ENCODE assay signal across 8 mouse cellular contexts in the genomic region with DNA sequence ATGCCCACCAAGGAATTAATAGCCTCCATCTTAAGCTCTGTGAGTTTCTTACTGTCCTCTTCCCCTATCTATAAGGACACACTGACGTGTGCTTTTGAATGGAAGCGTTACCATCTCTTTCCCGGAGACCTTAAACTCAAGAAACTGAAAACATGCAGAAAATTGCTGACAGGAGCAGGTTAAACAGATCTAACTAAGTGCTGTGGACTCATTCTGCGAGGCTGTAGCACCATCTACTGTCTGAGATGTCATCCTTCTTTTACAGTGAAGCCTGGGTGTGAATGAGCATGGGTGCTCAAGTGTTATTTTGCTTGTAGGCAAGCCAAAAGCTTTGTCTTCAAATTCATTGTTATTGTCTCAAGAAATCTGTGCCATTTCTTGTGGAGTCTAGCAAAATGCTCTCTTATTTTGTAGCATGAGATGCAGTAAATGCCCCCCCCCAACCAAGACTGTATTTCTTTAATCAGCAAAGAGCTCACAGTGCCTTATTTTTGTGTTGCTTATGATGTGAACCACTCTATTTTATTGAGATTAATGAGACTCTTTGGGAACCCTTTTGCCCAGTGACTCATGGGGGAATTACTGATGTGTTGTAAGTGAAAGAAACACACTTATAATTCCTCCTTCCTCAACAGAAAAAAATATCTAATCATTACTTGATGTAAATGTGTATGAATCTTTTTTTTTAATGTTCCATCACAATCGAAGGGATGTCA.
DNase-seq lines count a peak whose midpoint lies in the region; ATAC-seq and TF ChIP-seq lines count a peak whose summit lies in the region.

No protein-coding gene starts in this region.

- no peaks in the 10 kb centered on the region for H3K27me3 ChIP-seq in forebrain, postnatal 0 days (ENCODE audit: insufficient read depth, low read length)
- no peaks in the 10 kb centered on the region for H3K27me3 ChIP-seq in kidney, embryonic 15.5 days
- H3K27me3 ChIP-seq in limb, embryonic 11.5 days (ENCODE audit: control insufficient read depth, insufficient read depth, low read length): no peaks in the 10 kb centered on the region

- TF ChIP-seq CTCF in gastrocnemius, adult 2 months (IDR thresholded peaks at IDR 0.05): peak; percentile 53
- peak; percentile 95 for TF ChIP-seq CTCF in forebrain, postnatal 0 days (IDR thresholded peaks at IDR 0.05; ENCODE audit: low read depth)

- intact Hi-C loops in gastrocnemius, adult 2 months (cut with DNase I): no loop called here

- H3K4me3 ChIP-seq in gastrocnemius, adult 2 months: no peak overlapping the region
- H3K4me3 ChIP-seq in forebrain, postnatal 0 days (ENCODE audit: low read depth, low read length): no peak overlapping the region
- no peak overlapping the region for H3K4me3 ChIP-seq in kidney, embryonic 15.5 days (replicated peaks)
- no peak overlapping the region for H3K4me3 ChIP-seq in limb, embryonic 11.5 days (ENCODE audit: low read depth, low read length)

- no peaks in the 10 kb centered on the region for H3K9me3 ChIP-seq in forebrain, postnatal 0 days (ENCODE audit: low read length)
- no peaks in the 10 kb centered on the region for H3K9me3 ChIP-seq in kidney, embryonic 15.5 days (replicated peaks)
- no peaks in the 10 kb centered on the region for H3K9me3 ChIP-seq in limb, embryonic 11.5 days (ENCODE audit: control insufficient read depth, low read length)

- ATAC-seq in forebrain, postnatal 0 days: peak; percentile 98
- peak; percentile 79; the same call in 1 of the 2 replicates for ATAC-seq in kidney, embryonic 15.5 days (replicated peaks; ENCODE audit: low FRiP score)
- no peak for ATAC-seq in limb, embryonic 11.5 days (ENCODE audit: insufficient number of reproducible peaks, low FRiP score, low TSS enrichment, low read depth)

- no peaks in the 10 kb centered on the region for H3K4me1 ChIP-seq in forebrain, postnatal 0 days (ENCODE audit: insufficient read depth)
- H3K4me1 ChIP-seq in kidney, embryonic 15.5 days: no peaks in the 10 kb centered on the region
- no peaks in the 10 kb centered on the region for H3K4me1 ChIP-seq in limb, embryonic 11.5 days (ENCODE audit: control insufficient read depth, insufficient read depth, low read length)

- peak; percentile 17 for DNase-seq in gastrocnemius, adult 2 months
- DNase-seq in gastrocnemius, adult 8-10 months (ENCODE audit: low spot score in 2 of 2): no peak
- DNase-seq in cerebellum, adult 11 months: peak; percentile 37
- peak; percentile 91 for DNase-seq in forebrain, postnatal 0 days
- peak; percentile 36 for DNase-seq in limb, embryonic 11.5 days (ENCODE audit: low spot score)
- DNase-seq in retina, postnatal 7 days (ENCODE audit: low read depth, low spot score): peak; percentile 39
- DNase-seq in yolk sac, embryonic 10.5 days (ENCODE audit: low spot score): no peak

- 28% methylated on average over 5 of the region's 5 CpGs for WGBS in forebrain, postnatal 0 days
- 31% methylated on average over 5 of the region's 5 CpGs for WGBS in kidney, embryonic 15.5 days
- 53% methylated on average over 5 of the region's 5 CpGs for WGBS in limb, embryonic 11.5 days

- no peaks in the 10 kb centered on the region for H3K36me3 ChIP-seq in forebrain, postnatal 0 days (ENCODE audit: insufficient read depth)
- no peaks in the 10 kb centered on the region for H3K36me3 ChIP-seq in kidney, embryonic 15.5 days
- H3K36me3 ChIP-seq in limb, embryonic 11.5 days (ENCODE audit: control insufficient read depth, insufficient read depth, low read length): no peaks in the 10 kb centered on the region

- H3K27ac ChIP-seq in gastrocnemius, adult 2 months: no peak overlapping the region
- no peak overlapping the region for H3K27ac ChIP-seq in forebrain, postnatal 0 days (ENCODE audit: low read depth, low read length)
- no peak overlapping the region for H3K27ac ChIP-seq in kidney, embryonic 15.5 days
- no peak overlapping the region for H3K27ac ChIP-seq in limb, embryonic 11.5 days (replicated peaks; ENCODE audit: low read depth, low read length)

- no peak overlapping the region for H3K4me2 ChIP-seq in forebrain, postnatal 0 days (ENCODE audit: low read depth)
- H3K4me2 ChIP-seq in kidney, embryonic 15.5 days: no peak overlapping the region
- no peak overlapping the region for H3K4me2 ChIP-seq in limb, embryonic 11.5 days (ENCODE audit: low read depth, severe bottlenecking)

- H3K9ac ChIP-seq in forebrain, postnatal 0 days: no peak overlapping the region
- no peak overlapping the region for H3K9ac ChIP-seq in kidney, embryonic 15.5 days
- H3K9ac ChIP-seq in limb, embryonic 11.5 days (ENCODE audit: low read length): no peak overlapping the region

Comparison
In these comparisons a context has a peak if more than half of its experiments do, and no peak if none do; other contexts are left out.
1. DNase-seq: peak in gastrocnemius, adult 2 months (single experiment), cerebellum, adult 11 months (single experiment), forebrain, postnatal 0 days (single experiment), limb, embryonic 11.5 days (single experiment) and retina, postnatal 7 days (single experiment); none in gastrocnemius, adult 8-10 months (0 of 2) and yolk sac, embryonic 10.5 days (single experiment).